ENCODE assay signal across 8 mouse cellular contexts in the genomic region with DNA sequence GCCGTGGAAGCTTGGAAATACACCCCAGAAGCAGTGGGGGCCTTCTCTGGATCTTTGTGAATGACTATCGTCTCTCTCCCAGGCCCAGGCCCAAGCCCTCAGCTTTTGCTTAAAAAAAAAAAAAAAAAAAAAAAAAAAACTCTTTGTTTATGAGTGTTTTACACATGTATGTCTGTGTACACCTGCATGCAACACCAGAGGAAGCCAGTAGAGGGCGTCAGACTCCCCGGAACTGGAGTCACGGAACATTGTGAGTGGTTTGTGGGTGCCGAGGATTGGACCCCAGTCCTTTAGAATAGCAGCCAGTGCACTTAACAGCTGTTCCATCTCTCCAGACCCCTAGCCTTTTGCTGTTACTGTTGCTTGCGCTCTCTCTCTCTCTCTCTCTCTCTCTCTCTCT. TPM values are rescaled to one million over a fixed set of nuclear protein-coding genes. Genes with fewer than 3 reads are reported as not detected.
DNase-seq lines count a peak whose midpoint lies in the region; ATAC-seq and TF ChIP-seq lines count a peak whose summit lies in the region.

No protein-coding gene starts in this region.

- no peak overlapping the region; the same call in 1 of the 2 replicates for H3K4me2 ChIP-seq in lung, postnatal 0 days (replicated peaks; ENCODE audit: low read depth, low read length)
- H3K4me2 ChIP-seq in embryonic facial prominence, embryonic 13.5 days, result peak overlapping the region; percentile 50
- peak overlapping the region; percentile 56 for H3K4me2 ChIP-seq in limb, embryonic 13.5 days (replicated peaks)

- TF ChIP-seq CTCF in lung, postnatal 0 days (IDR thresholded peaks at IDR 0.05), result peak; percentile 53

- H3K9me3 ChIP-seq in lung, postnatal 0 days (ENCODE audit: low read length), result no peaks in the 10 kb centered on the region
- no peaks in the 10 kb centered on the region for H3K9me3 ChIP-seq in embryonic facial prominence, embryonic 13.5 days
- H3K9me3 ChIP-seq in limb, embryonic 13.5 days, result no peaks in the 10 kb centered on the region

- H3K4me3 ChIP-seq in lung, postnatal 0 days (ENCODE audit: low read depth, low read length), result no peak overlapping the region
- H3K4me3 ChIP-seq in embryonic facial prominence, embryonic 13.5 days, result peak overlapping the region; percentile 24; the same call in 1 of the 2 replicates
- no peak overlapping the region for H3K4me3 ChIP-seq in limb, embryonic 13.5 days

- ATAC-seq in lung, postnatal 0 days, result no peak
- no peak for ATAC-seq in embryonic facial prominence, embryonic 13.5 days (ENCODE audit: insufficient number of reproducible peaks, insufficient read depth, low FRiP score, low TSS enrichment, low read depth)
- no peak for ATAC-seq in limb, embryonic 13.5 days (ENCODE audit: low FRiP score, low read depth)
- ATAC-seq in monocyte, adult 5-6 weeks (replicated peaks; ENCODE audit: insufficient number of reproducible peaks, low FRiP score, low TSS enrichment, poor library complexity, severe bottlenecking), result no peak

- 60% methylated on average over 7 of the region's 7 CpGs for WGBS in lung, postnatal 0 days
- 56% methylated on average over 7 of the region's 7 CpGs for WGBS in embryonic facial prominence, embryonic 13.5 days
- 50% methylated on average over 7 of the region's 7 CpGs for WGBS in limb, embryonic 13.5 days

- H3K27ac ChIP-seq in lung, postnatal 0 days (ENCODE audit: low read length), result no peak overlapping the region
- H3K27ac ChIP-seq in embryonic facial prominence, embryonic 13.5 days, result no peak overlapping the region
- H3K27ac ChIP-seq in limb, embryonic 13.5 days, result no peak overlapping the region

- no peaks in the 10 kb centered on the region for H3K36me3 ChIP-seq in lung, postnatal 0 days (ENCODE audit: insufficient read depth, low read length)
- H3K36me3 ChIP-seq in embryonic facial prominence, embryonic 13.5 days, result no peaks in the 10 kb centered on the region
- H3K36me3 ChIP-seq in limb, embryonic 13.5 days, result no peaks in the 10 kb centered on the region
- no peaks in the 10 kb centered on the region for H3K36me3 ChIP-seq in splenic B cell, adult 2 months (ENCODE audit: control insufficient read depth, insufficient read depth, low read length, poor library complexity, severe bottlenecking)

- DNase-seq in lung, postnatal 0 days (ENCODE audit: low spot score), result no peak
- no peak for DNase-seq in lung, adult 18-20 months
- peak; percentile 27 for DNase-seq in splenic B cell, adult 2 months (ENCODE audit: low read depth, low spot score)
- DNase-seq in lung, postnatal 25 days (ENCODE audit: low spot score), result no peak
- no peak for DNase-seq in right cerebral cortex, postnatal 14 days

- peaks cover 4% of the 10 kb centered on the region; the same call in 1 of the 2 replicates for H3K4me1 ChIP-seq in lung, postnatal 0 days (ENCODE audit: insufficient read depth, low read depth, low read length)
- H3K4me1 ChIP-seq in embryonic facial prominence, embryonic 13.5 days, result 0 out of 2 replicates have a peak, but pooled peaks cover 4% of the 10 kb centered on the region
- H3K4me1 ChIP-seq in limb, embryonic 13.5 days, result peaks cover 17% of the 10 kb centered on the region

- H3K27me3 ChIP-seq in lung, postnatal 0 days (replicated peaks; ENCODE audit: insufficient read depth, low read length), result no peaks in the 10 kb centered on the region
- H3K27me3 ChIP-seq in embryonic facial prominence, embryonic 13.5 days, result no peaks in the 10 kb centered on the region; the same call in 1 of the 2 replicates
- 0 out of 2 replicates have a peak, but pooled peaks cover 2% of the 10 kb centered on the region for H3K27me3 ChIP-seq in limb, embryonic 13.5 days
- H3K27me3 ChIP-seq in splenic B cell, adult 2 months (ENCODE audit: control insufficient read depth, insufficient read depth, low read length, poor library complexity, severe bottlenecking), result no peaks in the 10 kb centered on the region

- no peak for TF ChIP-seq EP300 in lung, postnatal 0 days (IDR thresholded peaks at IDR 0.05)

- no peak overlapping the region for H3K9ac ChIP-seq in lung, postnatal 0 days (replicated peaks; ENCODE audit: low read depth)
- H3K9ac ChIP-seq in embryonic facial prominence, embryonic 13.5 days, result no peak overlapping the region
- no peak overlapping the region for H3K9ac ChIP-seq in limb, embryonic 13.5 days

RNA-seq across cellular contexts. Expression of a gene that starts 49.8 kb away (rescaled TPM):
- 18.4 and 23.0 TPM in 2 replicates for polyA plus RNA-seq in lung, postnatal 0 days (2015; fragmentation: Nextera tagmentation; extraction: Ambion mirVana)
- 16.2 and 16.4 TPM in 2 replicates for polyA plus RNA-seq in embryonic facial prominence, embryonic 13.5 days (2015; fragmentation: Nextera tagmentation; extraction: Ambion mirVana)
- polyA plus RNA-seq in limb, embryonic 13.5 days (2015; fragmentation: Nextera tagmentation; extraction: Ambion mirVana), result 19.6 and 19.8 TPM in 2 replicates
- 12.4 to 19.1 TPM (median 13.0 TPM) in 3 replicates for total RNA-seq in monocyte, adult 5-6 weeks (2017)

RNA-seq across cellular contexts. Expression of a gene that starts 50.5 kb away (rescaled TPM):
- polyA plus RNA-seq in lung, postnatal 0 days (2015; fragmentation: Nextera tagmentation; extraction: Ambion mirVana), result 5.3 and 5.5 TPM in 2 replicates
- 1.1 and 2.5 TPM in 2 replicates for polyA plus RNA-seq in embryonic facial prominence, embryonic 13.5 days (2015; fragmentation: Nextera tagmentation; extraction: Ambion mirVana)
- polyA plus RNA-seq in limb, embryonic 13.5 days (2015; fragmentation: Nextera tagmentation; extraction: Ambion mirVana), result 1.5 and 1.9 TPM in 2 replicates
- total RNA-seq in monocyte, adult 5-6 weeks (2017), result 10.7 to 19.2 TPM (median 18.1 TPM) in 3 replicates
